Mouse (Mus musculus): ENCODE results near the gene Pmfbp1.
"Not testable (repeated sequence)": the region's sequence is repeated elsewhere in the genome, so short reads cannot be mapped to it uniquely, and the experiment has no call there.

Pmfbp1 gene

GRCm38 (mm10) chr8:109493727-109494126, at the start of gene Pmfbp1:
Gene Pmfbp1 (plus strand): TSS chr8:109494027.
- DNase-seq (ENCODE audit: low spot score) = no peak

- DNase-seq (ENCODE audit: low spot score) = not testable (repeated sequence)
Observed at GRCm38 (mm10) chr8:109446896-109447295, 46.9 kb upstream of the Pmfbp1 start.

- no peak for DNase-seq (ENCODE audit: low spot score)
Observed at GRCm38 (mm10) chr8:109451000-109451399, 42.8 kb upstream of the Pmfbp1 start.

GRCm38 (mm10) chr8:109455113-109455512, 38.7 kb upstream of the Pmfbp1 start:
- DNase-seq (ENCODE audit: low spot score) = no peak

GRCm38 (mm10) chr8:109457387-109457786, 36.4 kb upstream of the Pmfbp1 start:
- no peak for DNase-seq (ENCODE audit: low spot score)

GRCm38 (mm10) chr8:109458580-109458979, 35.2 kb upstream of the Pmfbp1 start:
- DNase-seq (ENCODE audit: low spot score) = no peak

- DNase-seq (ENCODE audit: low spot score) = no peak
Observed at GRCm38 (mm10) chr8:109463075-109463474, 30.8 kb upstream of the Pmfbp1 start.

GRCm38 (mm10) chr8:109463677-109464313, 30.0 kb upstream of the Pmfbp1 start:
- peak; percentile 39 for DNase-seq (ENCODE audit: low spot score)

- peak; percentile 75 for DNase-seq (ENCODE audit: low spot score)
Observed at GRCm38 (mm10) chr8:109464451-109464891, 29.4 kb upstream of the Pmfbp1 start.

GRCm38 (mm10) chr8:109465056-109465455, 28.8 kb upstream of the Pmfbp1 start:
- peak; percentile 39 for DNase-seq (ENCODE audit: low spot score)

- DNase-seq (ENCODE audit: low spot score) = no peak
Observed at GRCm38 (mm10) chr8:109465761-109466160, 28.1 kb upstream of the Pmfbp1 start.

- DNase-seq (ENCODE audit: low spot score) = peak; percentile 40
Observed at GRCm38 (mm10) chr8:109467516-109467915, 26.3 kb upstream of the Pmfbp1 start.

- DNase-seq (ENCODE audit: low spot score) = no peak
Observed at GRCm38 (mm10) chr8:109468112-109468511, 25.7 kb upstream of the Pmfbp1 start.

- no peak for DNase-seq (ENCODE audit: low spot score)
Observed at GRCm38 (mm10) chr8:109471876-109472275, 22.0 kb upstream of the Pmfbp1 start.

- no peak for DNase-seq (ENCODE audit: low spot score)
Observed at GRCm38 (mm10) chr8:109472400-109472799, 21.4 kb upstream of the Pmfbp1 start.

GRCm38 (mm10) chr8:109474442-109475121, 19.2 kb upstream of the Pmfbp1 start:
- DNase-seq (ENCODE audit: low spot score) = no peak

- no peak for DNase-seq (ENCODE audit: low spot score)
Observed at GRCm38 (mm10) chr8:109475436-109475835, 18.4 kb upstream of the Pmfbp1 start.

GRCm38 (mm10) chr8:109478586-109478985, 15.2 kb upstream of the Pmfbp1 start:
- DNase-seq (ENCODE audit: low spot score) = no peak

- DNase-seq (ENCODE audit: low spot score) = no peak
Observed at GRCm38 (mm10) chr8:109484741-109485140, 9.1 kb upstream of the Pmfbp1 start.

GRCm38 (mm10) chr8:109485530-109485929, 8.3 kb upstream of the Pmfbp1 start:
- no peak for DNase-seq (ENCODE audit: low spot score)

GRCm38 (mm10) chr8:109492785-109493184, 1.0 kb upstream of the Pmfbp1 start:
- no peak for DNase-seq (ENCODE audit: low spot score)

- DNase-seq (ENCODE audit: low spot score) = no peak
Observed at GRCm38 (mm10) chr8:109494601-109495000, 774 bp downstream of the Pmfbp1 start.

GRCm38 (mm10) chr8:109497431-109497830, 3.6 kb downstream of the Pmfbp1 start:
- no peak for DNase-seq (ENCODE audit: low spot score)
